Mouse (Mus musculus): ENCODE data around the gene Slit3. TPM values are rescaled to one million over a fixed set of nuclear protein-coding genes. Genes with fewer than 3 reads are reported as not detected.

Gene Slit3
- polyA plus RNA-seq, 1 experiment from 2014 or later: 54.1 TPM

GRCm38 (mm10) chr11:35622736-35623135 is 501.7 kb downstream of the Slit3 start:
- Histone ChIP-seq H3K4me1 (replicated peaks) (no peaks in the 10 kb centered on the region), H3K9me3 (no peaks in the 10 kb centered on the region), H3K27me3 (ENCODE audit: insufficient read depth, poor library complexity, severe bottlenecking) (no peaks in the 10 kb centered on the region), H3K4me3 (no peak overlapping the region), H3K27ac (no peak overlapping the region), H3K36me3 (peaks cover 58% of the 10 kb centered on the region)
- WGBS: 90% methylated on average over 3 of the region's 3 CpGs
- DNase-seq (ENCODE audit: low spot score): no peak

GRCm38 (mm10) chr11:35624515-35625270 is 503.7 kb downstream of the Slit3 start:
- Histone ChIP-seq H3K27ac (no peak overlapping the region), H3K27me3 (ENCODE audit: insufficient read depth, poor library complexity, severe bottlenecking) (no peaks in the 10 kb centered on the region), H3K36me3 (peaks cover 57% of the 10 kb centered on the region), H3K9me3 (no peaks in the 10 kb centered on the region), H3K4me3 (no peak overlapping the region), H3K4me1 (replicated peaks) (no peaks in the 10 kb centered on the region)
- no peak for DNase-seq (ENCODE audit: low spot score)
- WGBS: 91% methylated on average over 21 of the region's 21 CpGs

GRCm38 (mm10) chr11:35625576-35625975 is 504.6 kb downstream of the Slit3 start:
- DNase-seq (ENCODE audit: low spot score): no peak
- Histone ChIP-seq H3K4me1 (replicated peaks) (no peaks in the 10 kb centered on the region), H3K27me3 (ENCODE audit: insufficient read depth, poor library complexity, severe bottlenecking) (no peaks in the 10 kb centered on the region), H3K9me3 (no peaks in the 10 kb centered on the region), H3K27ac (no peak overlapping the region), H3K36me3 (peaks cover 65% of the 10 kb centered on the region), H3K4me3 (no peak overlapping the region)
- 84% methylated on average over 5 of the region's 6 CpGs for WGBS

- DNase-seq (ENCODE audit: low spot score): no peak
- WGBS: 87% methylated on average over 10 of the region's 10 CpGs
- Histone ChIP-seq H3K9me3 (no peaks in the 10 kb centered on the region), H3K36me3 (peaks cover 72% of the 10 kb centered on the region), H3K27me3 (ENCODE audit: insufficient read depth, poor library complexity, severe bottlenecking) (no peaks in the 10 kb centered on the region), H3K4me1 (replicated peaks) (no peaks in the 10 kb centered on the region), H3K27ac (no peak overlapping the region), H3K4me3 (no peak overlapping the region)
These were observed 505.3 kb downstream of the Slit3 start for GRCm38 (mm10) chr11:35626161-35626885.

- Histone ChIP-seq H3K27ac (no peak overlapping the region), H3K27me3 (ENCODE audit: insufficient read depth, poor library complexity, severe bottlenecking) (no peaks in the 10 kb centered on the region), H3K36me3 (peaks cover 75% of the 10 kb centered on the region), H3K4me1 (replicated peaks) (no peaks in the 10 kb centered on the region), H3K4me3 (no peak overlapping the region), H3K9me3 (no peaks in the 10 kb centered on the region)
- no peak for DNase-seq (ENCODE audit: low spot score)
- WGBS: 94% methylated on average over 3 of the region's 3 CpGs
These were observed 506.8 kb downstream of the Slit3 start for GRCm38 (mm10) chr11:35627815-35628214.

- 85% methylated on average over 5 of the region's 5 CpGs for WGBS
- Histone ChIP-seq H3K27ac (peak overlapping the region; percentile 8; the same call in 1 of the 2 replicates), H3K4me1 (replicated peaks) (peaks cover 7% of the 10 kb centered on the region), H3K4me3 (no peak overlapping the region), H3K36me3 (peaks cover 86% of the 10 kb centered on the region), H3K27me3 (ENCODE audit: insufficient read depth, poor library complexity, severe bottlenecking) (no peaks in the 10 kb centered on the region), H3K9me3 (no peaks in the 10 kb centered on the region)
- DNase-seq (ENCODE audit: low spot score): no peak
These were observed 511.2 kb downstream of the Slit3 start for GRCm38 (mm10) chr11:35632262-35632661.

- Histone ChIP-seq H3K4me3 (no peak overlapping the region), H3K27me3 (ENCODE audit: insufficient read depth, poor library complexity, severe bottlenecking) (no peaks in the 10 kb centered on the region), H3K27ac (no peak overlapping the region), H3K36me3 (peaks cover 71% of the 10 kb centered on the region), H3K9me3 (no peaks in the 10 kb centered on the region), H3K4me1 (replicated peaks) (peaks cover 30% of the 10 kb centered on the region)
- no peak for DNase-seq (ENCODE audit: low spot score)
- WGBS: 86% methylated on average over 7 of the region's 7 CpGs
These were observed 516.1 kb downstream of the Slit3 start for GRCm38 (mm10) chr11:35637102-35637501.

GRCm38 (mm10) chr11:35638862-35639384 is 517.9 kb downstream of the Slit3 start:
- Histone ChIP-seq H3K4me3 (no peak overlapping the region), H3K36me3 (peaks cover 61% of the 10 kb centered on the region), H3K4me1 (replicated peaks) (peaks cover 30% of the 10 kb centered on the region), H3K9me3 (no peaks in the 10 kb centered on the region), H3K27ac (peak overlapping the region; percentile 69; the same call in 1 of the 2 replicates), H3K27me3 (ENCODE audit: insufficient read depth, poor library complexity, severe bottlenecking) (no peaks in the 10 kb centered on the region)
- DNase-seq (ENCODE audit: low spot score): no peak
- 11% methylated on average over 3 of the region's 3 CpGs for WGBS

GRCm38 (mm10) chr11:35639428-35639827 is 518.4 kb downstream of the Slit3 start:
- H3K4me3 ChIP-seq: no peak overlapping the region
- peak; percentile 42 for DNase-seq (ENCODE audit: low spot score)
- H3K27ac ChIP-seq: peak overlapping the region; percentile 69; the same call in 1 of the 2 replicates
- H3K27me3 ChIP-seq (ENCODE audit: insufficient read depth, poor library complexity, severe bottlenecking): no peaks in the 10 kb centered on the region
- peaks cover 56% of the 10 kb centered on the region for H3K36me3 ChIP-seq
- no peaks in the 10 kb centered on the region for H3K9me3 ChIP-seq
- peaks cover 30% of the 10 kb centered on the region for H3K4me1 ChIP-seq (replicated peaks)
- WGBS: 15% methylated on average over 11 of the region's 11 CpGs

GRCm38 (mm10) chr11:35651286-35651685 is 530.3 kb downstream of the Slit3 start:
- Histone ChIP-seq H3K4me3 (no peak overlapping the region), H3K27me3 (ENCODE audit: insufficient read depth, poor library complexity, severe bottlenecking) (no peaks in the 10 kb centered on the region), H3K27ac (no peak overlapping the region), H3K36me3 (peaks cover 53% of the 10 kb centered on the region), H3K9me3 (no peaks in the 10 kb centered on the region), H3K4me1 (replicated peaks) (no peaks in the 10 kb centered on the region)
- WGBS: 87% methylated on average over 10 of the region's 10 CpGs
- DNase-seq (ENCODE audit: low spot score): no peak

GRCm38 (mm10) chr11:35655836-35656235 is 534.8 kb downstream of the Slit3 start:
- no peak for DNase-seq (ENCODE audit: low spot score)

GRCm38 (mm10) chr11:35657582-35657981 is 536.6 kb downstream of the Slit3 start:
- no peak for DNase-seq (ENCODE audit: low spot score)
- Histone ChIP-seq H3K27ac (no peak overlapping the region), H3K27me3 (ENCODE audit: insufficient read depth, poor library complexity, severe bottlenecking) (no peaks in the 10 kb centered on the region), H3K4me3 (no peak overlapping the region), H3K36me3 (peaks cover 22% of the 10 kb centered on the region), H3K9me3 (no peaks in the 10 kb centered on the region), H3K4me1 (replicated peaks) (no peaks in the 10 kb centered on the region)
- WGBS: 91% methylated on average over 6 of the region's 6 CpGs

More at GRCm38 (mm10) chr11:35655836-35656235, 534.8 kb downstream of the Slit3 start:
- no peak overlapping the region for H3K4me3 ChIP-seq
- no peaks in the 10 kb centered on the region for H3K9me3 ChIP-seq
- no peaks in the 10 kb centered on the region for H3K27me3 ChIP-seq (ENCODE audit: insufficient read depth, poor library complexity, severe bottlenecking)
- no peak overlapping the region for H3K27ac ChIP-seq
- no peaks in the 10 kb centered on the region for H3K4me1 ChIP-seq (replicated peaks)
- H3K36me3 ChIP-seq: peaks cover 35% of the 10 kb centered on the region

GRCm38 (mm10) chr11:35660967-35661366 is 539.9 kb downstream of the Slit3 start:
- DNase-seq (ENCODE audit: low spot score): no peak
- WGBS: 88% methylated on average over 4 of the region's 4 CpGs
- peaks cover 11% of the 10 kb centered on the region for H3K4me1 ChIP-seq (replicated peaks)
- H3K36me3 ChIP-seq: peaks cover 34% of the 10 kb centered on the region
- H3K27ac ChIP-seq: no peak overlapping the region
- no peak overlapping the region for H3K4me3 ChIP-seq
- H3K9me3 ChIP-seq: no peaks in the 10 kb centered on the region
- H3K27me3 ChIP-seq (ENCODE audit: insufficient read depth, poor library complexity, severe bottlenecking): peaks cover 14% of the 10 kb centered on the region

Data from hindbrain, embryonic 10.5 days (tissue).